Mouse (Mus musculus): ENCODE measurements around the gene Kat8. TPM values are rescaled to one million over a fixed set of nuclear protein-coding genes. Genes with fewer than 3 reads are reported as not detected.

Gene Kat8
- polyA plus RNA-seq, 1 experiment = 12.5 TPM

DNA sequence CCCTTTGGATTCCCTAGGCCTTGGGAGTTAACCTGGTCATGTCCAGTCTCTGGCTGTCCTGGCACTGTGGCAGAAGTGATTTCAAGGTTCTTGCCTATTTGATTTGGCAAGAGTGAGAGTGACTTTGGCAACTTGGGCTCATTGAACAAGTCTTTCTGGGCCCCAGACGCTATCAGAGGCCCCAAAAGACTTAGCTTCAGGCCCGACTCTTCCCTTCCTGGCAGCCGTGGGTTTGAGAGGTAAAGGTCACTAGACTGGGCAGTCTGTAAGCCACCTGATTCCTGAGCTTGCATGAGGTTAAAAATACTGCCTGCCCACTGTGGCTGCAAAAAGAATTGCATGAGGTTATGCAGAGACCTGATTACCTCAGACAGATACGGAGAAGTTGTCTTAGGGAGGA lies 3.7 kb upstream of the Kat8 start:
- WGBS = 81% methylated on average over 4 of the region's 4 CpGs
- H3K4me1 ChIP-seq (ENCODE audit: control insufficient read depth, insufficient read depth, low read length) = peaks cover 3% of the 10 kb centered on the region; the same call in 1 of the 2 replicates
- no peak for DNase-seq
- TF ChIP-seq CTCF (IDR thresholded peaks at IDR 0.05; ENCODE audit: insufficient read depth, low read length) (no peak), POLR2A (IDR thresholded peaks at IDR 0.05; ENCODE audit: borderline replicate concordance, extremely low read depth, low read depth, low read length) (no peak)
- H3K4me3 ChIP-seq (replicated peaks; ENCODE audit: extremely low read depth, low read depth, low read length) = no peak overlapping the region

DNA sequence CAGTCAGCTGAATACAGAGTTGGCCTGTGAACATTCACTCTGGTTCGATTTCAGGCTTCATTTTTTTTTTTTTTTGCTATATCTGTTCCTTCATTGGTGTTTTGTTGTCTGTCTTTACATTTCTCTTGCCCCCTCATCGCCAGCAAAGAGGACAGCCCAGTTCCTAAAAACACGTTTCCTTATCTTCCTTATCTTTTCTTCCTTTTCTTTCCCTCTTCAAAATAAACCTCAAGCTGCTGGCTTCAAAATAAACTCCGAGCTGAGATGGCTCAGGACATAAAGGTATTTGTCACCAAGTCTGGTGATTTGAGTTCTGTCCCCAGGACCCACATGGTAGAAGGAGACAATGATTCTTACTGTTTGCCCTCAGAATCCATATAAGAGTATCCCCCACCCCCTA lies 622 bp downstream of the Kat8 start:
- Histone ChIP-seq H3K4me3 (replicated peaks; ENCODE audit: extremely low read depth, low read depth, low read length) (peak overlapping the region; percentile 73), H3K4me1 (ENCODE audit: control insufficient read depth, insufficient read depth, low read length) (no peaks in the 10 kb centered on the region)
- 5% methylated on average over 4 of the region's 4 CpGs for WGBS
- peak; percentile 9; the same call in 1 of the 2 replicates for TF ChIP-seq POLR2A (IDR thresholded peaks at IDR 0.05; ENCODE audit: borderline replicate concordance, extremely low read depth, low read depth, low read length)
- no peak for TF ChIP-seq CTCF (IDR thresholded peaks at IDR 0.05; ENCODE audit: insufficient read depth, low read length)
- no peak for DNase-seq

DNA sequence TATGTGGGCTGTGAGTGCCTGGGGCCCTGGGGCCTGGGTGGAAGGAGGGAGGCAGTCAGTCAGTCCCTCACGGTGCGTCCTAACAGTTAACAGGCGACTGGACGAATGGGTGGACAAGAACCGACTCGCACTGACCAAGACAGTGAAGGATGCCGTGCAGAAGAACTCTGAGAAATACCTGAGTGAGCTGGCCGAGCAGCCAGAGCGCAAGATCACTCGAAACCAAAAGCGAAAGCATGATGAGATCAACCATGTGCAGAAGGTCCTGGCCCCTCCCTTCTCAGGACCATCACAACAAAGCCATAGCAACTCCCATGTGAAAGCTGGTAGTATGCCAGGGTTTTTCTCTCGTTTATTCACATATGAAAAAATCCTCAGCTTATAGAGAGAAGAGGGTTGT lies 3.0 kb downstream of the Kat8 start:
- TF ChIP-seq POLR2A (IDR thresholded peaks at IDR 0.05; ENCODE audit: borderline replicate concordance, extremely low read depth, low read depth, low read length) (no peak), CTCF (IDR thresholded peaks at IDR 0.05; ENCODE audit: insufficient read depth, low read length) (no peak)
- 86% methylated on average over 12 of the region's 12 CpGs for WGBS
- no peak for DNase-seq
- Histone ChIP-seq H3K4me3 (replicated peaks; ENCODE audit: extremely low read depth, low read depth, low read length) (no peak overlapping the region), H3K4me1 (ENCODE audit: control insufficient read depth, insufficient read depth, low read length) (no peaks in the 10 kb centered on the region)

DNA sequence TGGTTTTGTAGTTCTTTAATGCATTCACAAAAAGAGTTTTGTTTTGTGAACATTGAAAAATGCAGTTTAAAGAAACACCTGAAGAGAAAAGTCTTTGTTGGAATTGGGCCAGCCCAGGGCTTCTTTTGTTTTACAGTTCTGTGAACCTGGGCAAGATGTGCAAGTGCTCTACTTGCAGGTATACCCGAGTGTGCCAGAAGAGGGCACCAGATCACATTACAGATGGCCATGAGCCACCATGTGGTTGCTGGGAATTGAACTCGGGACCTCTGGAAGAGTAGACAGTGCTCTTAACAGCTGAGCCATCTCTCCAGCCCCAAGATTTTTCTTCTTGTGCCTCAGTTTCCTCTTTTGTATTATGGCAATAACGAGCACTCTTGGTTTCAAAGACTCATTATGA lies 5.9 kb downstream of the Kat8 start:
- no peak for TF ChIP-seq POLR2A (IDR thresholded peaks at IDR 0.05; ENCODE audit: borderline replicate concordance, extremely low read depth, low read depth, low read length)
- peak; percentile 52 for TF ChIP-seq CTCF (IDR thresholded peaks at IDR 0.05; ENCODE audit: insufficient read depth, low read length)
- 54% methylated on average over 3 of the region's 3 CpGs for WGBS
- Histone ChIP-seq H3K4me1 (ENCODE audit: control insufficient read depth, insufficient read depth, low read length) (peaks cover 6% of the 10 kb centered on the region; the same call in 1 of the 2 replicates), H3K4me3 (replicated peaks; ENCODE audit: extremely low read depth, low read depth, low read length) (no peak overlapping the region)
- DNase-seq = peak; percentile 54

DNA sequence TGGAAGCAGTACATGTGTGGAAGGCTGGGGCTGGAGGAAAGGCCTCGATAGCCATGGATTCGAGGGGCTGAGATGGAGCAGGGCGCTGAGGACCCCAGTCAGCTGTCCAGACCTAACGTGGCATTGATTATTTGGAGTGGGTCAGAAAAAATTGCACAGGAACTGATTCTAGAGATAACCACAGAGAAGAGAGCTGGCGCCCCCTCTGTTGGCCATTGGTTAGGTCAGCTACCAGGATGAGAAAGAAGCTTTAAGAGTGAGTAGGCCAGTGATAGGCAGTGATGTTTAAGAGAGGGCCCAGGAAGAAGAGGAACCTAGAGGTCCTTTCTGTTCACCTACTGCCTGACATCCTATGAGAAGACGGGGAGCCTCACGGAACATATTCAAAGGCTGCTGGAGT lies 7.0 kb downstream of the Kat8 start:
- 68% methylated on average over 7 of the region's 7 CpGs for WGBS
- Histone ChIP-seq H3K4me3 (replicated peaks; ENCODE audit: extremely low read depth, low read depth, low read length) (no peak overlapping the region), H3K4me1 (ENCODE audit: control insufficient read depth, insufficient read depth, low read length) (peaks cover 6% of the 10 kb centered on the region; the same call in 1 of the 2 replicates)
- TF ChIP-seq CTCF (IDR thresholded peaks at IDR 0.05; ENCODE audit: insufficient read depth, low read length) = no peak
- TF ChIP-seq POLR2A (IDR thresholded peaks at IDR 0.05; ENCODE audit: borderline replicate concordance, extremely low read depth, low read depth, low read length) = no peak
- DNase-seq = peak; percentile 20

DNA sequence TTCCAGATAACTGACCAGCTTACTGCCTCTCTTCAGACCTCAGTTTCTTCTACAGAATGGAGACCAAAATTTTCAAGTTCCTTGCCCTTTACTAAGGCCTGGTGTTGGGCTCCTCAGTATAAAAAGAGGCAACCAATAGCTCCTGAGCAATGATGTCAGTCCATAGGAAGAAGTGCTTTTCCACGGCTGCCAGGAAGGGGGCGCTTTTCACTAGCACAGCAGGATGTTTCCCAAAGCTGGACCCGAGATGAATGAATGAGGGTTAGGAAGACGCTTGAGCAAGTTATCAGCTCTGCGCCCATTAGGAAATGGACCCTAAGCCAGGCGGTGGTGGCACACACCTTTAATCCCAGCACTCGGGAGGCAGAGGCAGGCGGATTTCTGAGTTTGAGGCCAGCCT lies 9.2 kb downstream of the Kat8 start:
- H3K4me1 ChIP-seq (ENCODE audit: control insufficient read depth, insufficient read depth, low read length) = peaks cover 6% of the 10 kb centered on the region; the same call in 1 of the 2 replicates
- 62% methylated on average over 8 of the region's 8 CpGs for WGBS
- peak; percentile 39 for DNase-seq
- H3K4me3 ChIP-seq (replicated peaks; ENCODE audit: extremely low read depth, low read depth, low read length) = no peak overlapping the region
- peak; percentile 54 for TF ChIP-seq CTCF (IDR thresholded peaks at IDR 0.05; ENCODE audit: insufficient read depth, low read length)
- TF ChIP-seq POLR2A (IDR thresholded peaks at IDR 0.05; ENCODE audit: borderline replicate concordance, extremely low read depth, low read depth, low read length) = no peak

DNA sequence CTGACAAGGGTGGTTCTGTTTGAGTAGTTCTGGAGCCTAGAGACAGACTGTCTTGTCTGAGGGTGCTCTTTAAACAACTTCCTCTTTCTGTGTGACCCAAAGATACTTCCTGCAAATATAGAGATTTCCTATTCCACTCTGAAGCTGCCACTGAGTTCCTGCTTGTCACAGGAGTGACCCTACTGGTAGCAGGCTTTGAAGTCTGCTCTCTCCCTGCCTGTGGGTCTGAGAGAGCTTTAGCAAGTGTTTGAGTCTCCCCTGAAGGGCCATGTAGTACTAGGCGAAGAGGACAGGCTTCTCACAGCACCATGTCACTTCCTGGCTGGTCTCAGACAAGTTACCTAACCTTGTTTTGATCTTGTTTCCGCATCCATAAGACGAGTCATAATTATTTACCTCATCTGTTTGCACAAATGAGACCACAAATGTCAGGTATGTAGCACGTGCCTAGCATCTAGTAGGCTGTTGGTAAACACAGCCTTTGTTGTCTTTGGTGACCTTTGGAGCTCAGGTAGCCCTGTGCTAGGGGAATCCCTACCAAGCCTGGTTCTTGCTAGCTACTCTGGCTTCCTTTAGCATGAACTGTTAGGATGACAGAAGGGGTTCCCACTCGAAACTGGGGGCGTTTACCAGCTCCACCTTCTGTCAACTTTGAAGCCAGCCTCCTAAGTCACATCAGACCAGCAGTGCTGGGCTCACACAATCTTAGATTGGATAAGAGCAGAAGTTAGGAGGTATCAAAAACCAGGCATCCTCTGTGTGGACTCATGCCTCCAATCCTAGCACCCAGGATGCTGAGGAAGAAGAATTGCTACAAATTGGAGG lies 10.3 kb downstream of the Kat8 start:
- peak; percentile 35 for DNase-seq
- peaks cover 6% of the 10 kb centered on the region; the same call in 1 of the 2 replicates for H3K4me1 ChIP-seq (ENCODE audit: control insufficient read depth, insufficient read depth, low read length)
- no peak overlapping the region for H3K4me3 ChIP-seq (replicated peaks; ENCODE audit: extremely low read depth, low read depth, low read length)
- WGBS = 41% methylated on average over 6 of the region's 6 CpGs
- TF ChIP-seq CTCF (IDR thresholded peaks at IDR 0.05; ENCODE audit: insufficient read depth, low read length) = no peak
- peak; percentile 21; the same call in 1 of the 2 replicates for TF ChIP-seq POLR2A (IDR thresholded peaks at IDR 0.05; ENCODE audit: borderline replicate concordance, extremely low read depth, low read depth, low read length)

DNA sequence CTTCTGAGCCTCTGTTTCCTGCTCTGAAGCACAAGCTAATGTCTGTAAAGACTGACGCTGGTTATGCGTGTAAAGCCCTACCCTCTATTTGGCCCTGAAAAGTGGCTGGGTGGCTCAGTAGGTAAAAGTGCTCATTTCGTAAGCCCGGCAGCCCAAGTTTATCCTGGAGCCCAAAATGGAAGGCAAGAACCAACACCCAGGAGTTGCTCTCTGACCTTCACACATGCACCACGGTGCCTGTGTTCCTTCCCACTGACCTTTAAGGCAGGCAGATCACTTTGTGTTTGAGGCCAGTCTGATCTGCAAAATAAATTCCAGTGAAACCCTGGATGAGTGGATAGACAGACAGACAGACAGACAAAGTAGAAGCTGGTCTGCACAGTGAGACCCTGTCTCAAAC lies 11.4 kb downstream of the Kat8 start:
- Histone ChIP-seq H3K4me3 (replicated peaks; ENCODE audit: extremely low read depth, low read depth, low read length) (no peak overlapping the region), H3K4me1 (ENCODE audit: control insufficient read depth, insufficient read depth, low read length) (peaks cover 6% of the 10 kb centered on the region; the same call in 1 of the 2 replicates)
- 63% methylated on average over 5 of the region's 5 CpGs for WGBS
- no peak for DNase-seq
- no peak for TF ChIP-seq POLR2A (IDR thresholded peaks at IDR 0.05; ENCODE audit: borderline replicate concordance, extremely low read depth, low read depth, low read length)
- TF ChIP-seq CTCF (IDR thresholded peaks at IDR 0.05; ENCODE audit: insufficient read depth, low read length) = no peak

DNA sequence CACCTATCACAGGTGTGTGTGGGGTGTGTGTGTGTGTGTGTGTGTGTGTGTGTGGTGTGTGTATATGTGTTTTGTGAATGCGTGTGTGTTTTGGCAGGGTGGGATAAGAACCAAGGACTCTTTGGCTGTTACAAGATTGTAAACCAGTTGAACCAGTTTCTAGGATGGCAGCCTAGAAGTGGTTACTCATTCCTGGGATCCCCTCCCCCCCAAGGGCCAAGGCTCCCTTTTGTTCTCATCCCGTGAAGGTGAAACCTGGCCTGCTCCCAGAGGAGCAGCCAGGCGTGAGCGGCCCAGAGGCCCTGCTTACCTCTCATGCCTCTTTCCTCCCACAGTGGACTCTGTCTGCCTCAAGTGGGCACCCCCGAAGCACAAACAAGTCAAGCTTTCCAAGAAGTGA lies 12.9 kb downstream of the Kat8 start:
- peaks cover 6% of the 10 kb centered on the region; the same call in 1 of the 2 replicates for H3K4me1 ChIP-seq (ENCODE audit: control insufficient read depth, insufficient read depth, low read length)
- peak; percentile 72 for DNase-seq
- TF ChIP-seq POLR2A (IDR thresholded peaks at IDR 0.05; ENCODE audit: borderline replicate concordance, extremely low read depth, low read depth, low read length) (peak; percentile 37; the same call in 1 of the 2 replicates), CTCF (IDR thresholded peaks at IDR 0.05; ENCODE audit: insufficient read depth, low read length) (no peak)
- no peak overlapping the region for H3K4me3 ChIP-seq (replicated peaks; ENCODE audit: extremely low read depth, low read depth, low read length)
- 74% methylated on average over 5 of the region's 5 CpGs for WGBS

DNA sequence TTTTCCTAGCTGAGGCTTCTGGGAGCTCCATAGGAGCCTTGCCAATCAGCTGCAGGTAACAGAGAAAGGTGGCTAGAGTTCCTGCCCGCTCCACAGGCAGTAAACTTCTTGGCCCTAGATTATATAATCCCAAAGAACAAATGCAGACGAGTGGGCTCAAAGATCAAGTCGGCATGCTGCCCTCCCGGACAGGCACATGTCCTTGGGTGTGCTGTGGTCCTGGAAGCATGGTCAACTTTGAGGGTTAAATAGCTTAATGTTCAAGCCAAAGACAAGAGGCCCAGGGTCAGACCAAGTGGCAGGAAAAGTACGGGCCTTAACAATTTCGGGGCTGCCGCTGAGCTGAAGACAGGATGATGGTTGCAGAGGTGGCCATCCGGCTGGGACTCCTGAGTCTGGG lies 13.8 kb downstream of the Kat8 start:
- WGBS = 72% methylated on average over 8 of the region's 8 CpGs
- Histone ChIP-seq H3K4me3 (replicated peaks; ENCODE audit: extremely low read depth, low read depth, low read length) (no peak overlapping the region), H3K4me1 (ENCODE audit: control insufficient read depth, insufficient read depth, low read length) (peaks cover 6% of the 10 kb centered on the region; the same call in 1 of the 2 replicates)
- TF ChIP-seq POLR2A (IDR thresholded peaks at IDR 0.05; ENCODE audit: borderline replicate concordance, extremely low read depth, low read depth, low read length) (no peak), CTCF (IDR thresholded peaks at IDR 0.05; ENCODE audit: insufficient read depth, low read length) (no peak)
- peak; percentile 15 for DNase-seq
